Mouse (Mus musculus) embryonic facial prominence, embryonic 11.5 days (tissue): ENCODE measurements around the gene Usp40. TPM values are rescaled to one million over a fixed set of nuclear protein-coding genes. Genes with fewer than 3 reads are reported as not detected.

Source experiments
- ATAC-seq: fragments of 200-750 bp; cut with Nextera tagmentation; replicated peaks from 2 replicates; pipeline ENCODE4 v1.8.0; 2017; ENCODE audit warnings: low read depth; ENCODE audit not compliant: insufficient number of reproducible peaks, low FRiP score, low TSS enrichment
- DNase-seq: peaks from one replicate; pipeline ENCODE4 v3.0.0-alpha.2; 2015; ENCODE audit warnings: low spot score
- H3K27ac ChIP-seq: fragments of 300-500 bp; sonication (generic); replicated peaks from 2 replicates; pipeline ENCODE4 v1.5.1; 2014; ENCODE audit warnings: mild to moderate bottlenecking, low read depth, low read length, control low read depth
- H3K27me3 ChIP-seq: fragments of 300-500 bp; sonication (generic); 2 replicates; pipeline ENCODE4 v1.6.1; 2014; ENCODE audit warnings: mild to moderate bottlenecking, low read length, moderate library complexity, mixed read lengths; ENCODE audit not compliant: control insufficient read depth, insufficient read depth
- H3K36me3 ChIP-seq: fragments of 300-500 bp; sonication (generic); replicated peaks from 2 replicates; pipeline ENCODE4 v1.6.1; 2014; ENCODE audit warnings: low read depth, mild to moderate bottlenecking, low read length, moderate library complexity, mixed read lengths; ENCODE audit not compliant: control insufficient read depth, insufficient read depth
- H3K4me1 ChIP-seq: fragments of 300-500 bp; sonication (generic); 2 replicates; pipeline ENCODE4 v1.6.1; 2014; ENCODE audit warnings: low read length, mixed read lengths; ENCODE audit not compliant: control insufficient read depth, insufficient read depth
- H3K4me2 ChIP-seq: fragments of 300-500 bp; sonication (generic); 2 replicates; pipeline ENCODE4 v1.6.1; 2014; ENCODE audit warnings: low read depth, mild to moderate bottlenecking, control low read depth, low read length, moderate library complexity
- H3K4me3 ChIP-seq: fragments of 300-500 bp; sonication (generic); 2 replicates; pipeline ENCODE4 v1.5.1; 2014; ENCODE audit warnings: low read depth, low read length, control low read depth
- H3K9ac ChIP-seq: fragments of 300-500 bp; sonication (generic); replicated peaks from 2 replicates; pipeline ENCODE4 v1.6.1; 2014; ENCODE audit warnings: mild to moderate bottlenecking, control low read depth, low read length
- H3K9me3 ChIP-seq: fragments of 300-500 bp; sonication (generic); replicated peaks from 2 replicates; pipeline ENCODE4 v1.6.1; 2016; ENCODE audit warnings: mild to moderate bottlenecking, low read length, inconsistent platforms, mixed read lengths; ENCODE audit not compliant: control insufficient read depth
- WGBS: fragments of 180-500 bp; shearing (Covaris S2); extraction: QIAGEN DNeasy Blood & Tissue Kit; methylation state at CpG from one replicate; pipeline ENCODE4 v1.1.7; 2014; 5-methylcytosine and 5-hydroxymethylcytosine counted together
- polyA plus RNA-seq: library from polyadenylated mRNA; unstranded; fragments of >200 nt; fragmentation: Nextera tagmentation; extraction: Ambion mirVana; gene quantifications from 2 replicates; pipeline ENCODE4 v1.2.1, GENCODE M21; 2014

Gene Usp40
- polyA plus RNA-seq, 1 experiment from 2014 or later, result 34.6 TPM

DNA sequence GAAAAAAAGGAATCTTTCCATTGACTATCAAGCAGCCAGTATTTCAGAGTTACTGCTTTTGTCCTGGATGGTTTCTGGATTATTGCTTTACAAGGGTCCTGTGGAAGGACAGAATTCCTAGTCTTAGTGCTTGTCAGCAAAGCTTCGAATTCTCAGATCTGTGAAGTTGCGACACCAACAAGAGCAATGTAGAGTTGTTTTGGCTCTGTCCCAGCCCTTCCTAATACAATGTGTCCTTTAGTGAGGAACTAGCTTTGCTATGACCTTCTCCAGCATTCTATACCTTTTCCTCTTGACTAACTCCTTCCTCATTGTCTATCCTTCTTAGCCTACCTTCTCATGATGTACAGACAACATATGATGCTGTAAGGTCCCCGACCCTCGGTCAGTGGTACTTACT, 5.8 kb upstream of the Usp40 start:
- WGBS, result 94% methylated on average over 4 of the region's 4 CpGs
- no peak overlapping the region for H3K9ac ChIP-seq

DNA sequence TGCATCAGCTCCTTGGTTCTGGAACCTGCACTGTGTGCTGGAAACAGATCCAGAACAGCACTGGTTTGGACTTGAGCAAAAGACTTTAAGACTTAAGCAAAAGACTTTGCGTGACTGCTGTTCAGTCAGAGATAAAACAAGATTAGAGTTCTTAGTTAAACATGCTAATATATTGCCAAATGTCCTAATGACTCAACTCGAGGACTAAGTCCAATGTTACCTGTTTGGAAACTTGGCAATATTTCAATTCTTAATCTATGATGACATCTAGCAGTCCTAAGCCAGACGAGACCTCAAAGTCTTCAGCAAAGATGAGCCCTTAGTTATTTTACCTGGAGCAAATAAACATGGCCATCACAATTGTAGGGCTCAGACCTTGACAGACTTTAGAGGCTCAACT, 5.4 kb upstream of the Usp40 start:
- H3K4me1 ChIP-seq, result no peaks in the 10 kb centered on the region
- DNase-seq (no peak), ATAC-seq (no peak)
- H3K9me3 ChIP-seq, result no peaks in the 10 kb centered on the region
- no peaks in the 10 kb centered on the region for H3K27me3 ChIP-seq
- H3K4me3 ChIP-seq, result no peak overlapping the region
- no peaks in the 10 kb centered on the region for H3K36me3 ChIP-seq
- H3K4me2 ChIP-seq, result no peak overlapping the region
- no peak overlapping the region for H3K27ac ChIP-seq
- no peak overlapping the region for H3K9ac ChIP-seq
- 80% methylated on average over 3 of the region's 3 CpGs for WGBS

More for the DNA sequence above, 5.8 kb upstream of the Usp40 start:
- Histone ChIP-seq H3K36me3 (no peaks in the 10 kb centered on the region), H3K27me3 (no peaks in the 10 kb centered on the region), H3K27ac (no peak overlapping the region), H3K4me2 (no peak overlapping the region), H3K4me1 (no peaks in the 10 kb centered on the region), H3K9me3 (no peaks in the 10 kb centered on the region), H3K4me3 (no peak overlapping the region)
- DNase-seq (no peak), ATAC-seq (no peak)

DNA sequence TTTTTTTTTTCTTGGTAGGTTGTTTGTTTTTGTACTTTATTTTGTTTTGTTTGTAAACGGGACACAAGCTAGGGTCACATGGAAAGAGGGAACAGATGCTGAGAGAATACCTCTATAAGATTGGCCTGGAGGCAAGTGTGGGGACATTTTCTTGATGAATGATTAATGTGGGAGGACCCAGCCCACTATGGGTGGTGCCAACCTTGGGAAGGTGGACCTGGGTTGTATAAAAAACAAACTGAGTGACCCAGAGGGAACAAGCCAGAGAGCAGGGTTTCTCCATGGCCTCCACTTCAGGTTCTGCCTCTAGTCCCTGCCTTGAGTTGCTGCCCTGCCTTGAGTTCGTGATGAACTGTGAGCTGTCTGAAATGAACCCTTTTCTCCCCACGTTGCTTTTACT, 1.2 kb upstream of the Usp40 start:
- H3K4me3 ChIP-seq, result no peak overlapping the region
- DNase-seq (no peak), ATAC-seq (no peak)
- no peaks in the 10 kb centered on the region for H3K9me3 ChIP-seq
- H3K9ac ChIP-seq, result no peak overlapping the region
- no peaks in the 10 kb centered on the region for H3K4me1 ChIP-seq
- H3K4me2 ChIP-seq, result no peak overlapping the region
- H3K27me3 ChIP-seq, result no peaks in the 10 kb centered on the region
- WGBS, result 77% methylated on average over 3 of the region's 3 CpGs
- H3K36me3 ChIP-seq, result no peaks in the 10 kb centered on the region
- H3K27ac ChIP-seq, result no peak overlapping the region

DNA sequence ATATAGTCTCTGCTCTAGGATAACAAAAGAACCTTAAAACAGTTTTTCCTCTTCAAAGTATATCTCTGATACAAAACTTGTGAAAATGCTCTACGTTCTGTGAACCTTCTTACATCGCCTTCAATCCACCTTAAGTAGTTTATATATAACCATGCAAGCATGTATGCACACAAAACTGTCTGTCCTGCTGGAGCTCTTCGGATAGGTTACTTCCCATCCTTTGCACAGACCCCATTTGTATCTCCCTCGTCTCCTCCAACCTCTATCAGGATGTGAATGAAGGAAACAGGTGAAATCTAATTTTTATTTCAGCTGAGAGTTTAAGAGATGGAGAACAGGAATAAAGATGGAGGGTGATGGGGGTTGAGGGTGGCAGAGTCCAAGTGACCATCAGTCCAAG, 384 bp upstream of the Usp40 start:
- Histone ChIP-seq H3K4me3 (peak overlapping the region; percentile 66), H3K4me1 (no peaks in the 10 kb centered on the region), H3K36me3 (no peaks in the 10 kb centered on the region), H3K27me3 (no peaks in the 10 kb centered on the region), H3K9ac (no peak overlapping the region; the same call in none of the 2 replicates), H3K9me3 (no peaks in the 10 kb centered on the region), H3K27ac (no peak overlapping the region), H3K4me2 (peak overlapping the region; percentile 6)
- ATAC-seq (no peak; the same call in 1 of the 2 replicates), DNase-seq (no peak)
- 55% methylated on average over 4 of the region's 4 CpGs for WGBS

DNA sequence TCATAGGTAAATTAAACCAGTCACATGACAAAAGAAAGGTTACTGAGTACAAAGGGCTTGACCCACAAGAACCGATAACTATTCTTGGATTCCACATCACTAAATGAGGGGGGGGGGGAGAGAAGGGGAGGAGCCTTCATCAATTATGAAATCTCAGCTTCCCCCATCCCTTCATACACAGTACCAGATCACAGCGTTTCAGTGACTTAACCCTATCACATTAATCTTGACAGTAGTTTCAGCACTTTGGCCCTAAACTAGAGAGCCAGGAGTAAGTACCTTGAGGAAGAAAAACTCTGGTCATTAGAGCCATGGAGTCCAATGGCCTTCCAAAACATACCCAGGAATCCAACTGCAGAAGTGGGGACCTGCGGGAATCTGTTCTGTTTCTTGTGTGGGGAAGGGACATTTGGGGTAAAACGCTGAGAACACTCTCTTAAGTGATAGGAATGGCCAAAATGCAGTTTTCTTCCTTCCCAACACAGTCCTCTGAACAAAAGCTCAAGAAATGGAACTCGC, 600 bp downstream of the Usp40 start:
- WGBS, result 3% methylated on average over 5 of the region's 5 CpGs
- Histone ChIP-seq H3K27me3 (no peaks in the 10 kb centered on the region), H3K4me2 (peak overlapping the region; percentile 75), H3K36me3 (no peaks in the 10 kb centered on the region), H3K27ac (peak overlapping the region; percentile 88), H3K4me3 (peak overlapping the region; percentile 66), H3K9ac (peak overlapping the region; percentile 95), H3K4me1 (no peaks in the 10 kb centered on the region), H3K9me3 (no peaks in the 10 kb centered on the region)
- DNase-seq (no peak), ATAC-seq (peak; percentile 51)

DNA sequence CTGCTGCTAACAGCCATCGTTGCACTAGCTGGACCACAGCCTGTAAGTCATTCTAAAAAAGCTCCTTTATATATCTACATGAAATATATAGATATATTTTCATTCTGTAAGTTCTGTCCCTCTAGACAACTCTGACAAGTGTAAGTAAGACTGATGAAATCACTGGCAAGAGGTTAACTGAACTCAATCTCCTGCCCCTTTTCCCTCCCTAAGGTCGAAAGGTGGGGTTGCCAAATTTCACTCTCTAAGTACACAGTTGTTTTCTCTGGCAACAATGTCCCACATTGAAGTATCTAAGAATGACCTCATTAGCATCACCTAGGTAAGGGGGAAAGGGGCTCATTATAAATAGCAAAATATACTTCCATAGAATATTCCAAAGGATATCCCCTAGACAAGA, 15.6 kb downstream of the Usp40 start:
- H3K9ac ChIP-seq, result no peak overlapping the region
- DNase-seq (no peak), ATAC-seq (no peak)
- peaks cover 2% of the 10 kb centered on the region; the same call in 1 of the 2 replicates for H3K36me3 ChIP-seq
- no peaks in the 10 kb centered on the region for H3K27me3 ChIP-seq
- 87% methylated on average over 2 of the region's 2 CpGs for WGBS
- H3K9me3 ChIP-seq, result no peaks in the 10 kb centered on the region
- no peak overlapping the region for H3K4me3 ChIP-seq
- H3K27ac ChIP-seq, result no peak overlapping the region
- no peak overlapping the region for H3K4me2 ChIP-seq
- no peaks in the 10 kb centered on the region for H3K4me1 ChIP-seq

DNA sequence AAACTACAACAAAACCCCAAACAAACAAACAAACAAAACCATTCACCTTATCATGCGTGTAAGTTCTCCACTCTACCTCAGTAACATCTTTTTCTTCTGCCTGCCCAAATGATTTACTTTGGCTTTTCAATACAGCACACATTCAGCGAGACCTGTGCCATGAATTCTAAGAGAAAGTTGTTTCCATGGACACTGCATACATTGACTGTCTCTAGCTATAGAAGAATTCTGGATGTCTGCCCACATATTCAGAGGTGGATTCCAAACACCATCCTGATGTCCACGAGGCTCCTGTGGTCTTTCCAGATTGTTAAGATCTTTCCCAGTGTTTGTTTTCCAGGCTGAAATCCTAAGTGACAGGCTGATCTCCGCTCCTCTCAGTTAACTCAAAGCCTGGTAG, 26.1 kb downstream of the Usp40 start:
- no peaks in the 10 kb centered on the region for H3K27me3 ChIP-seq
- 84% methylated on average over 4 of the region's 4 CpGs for WGBS
- ATAC-seq, result no peak
- no peaks in the 10 kb centered on the region for H3K4me1 ChIP-seq
- H3K27ac ChIP-seq, result no peak overlapping the region
- no peak overlapping the region for H3K9ac ChIP-seq
- H3K9me3 ChIP-seq, result no peaks in the 10 kb centered on the region
- DNase-seq, result no peak
- no peak overlapping the region for H3K4me2 ChIP-seq
- peaks cover 6% of the 10 kb centered on the region for H3K36me3 ChIP-seq
- no peak overlapping the region for H3K4me3 ChIP-seq

DNA sequence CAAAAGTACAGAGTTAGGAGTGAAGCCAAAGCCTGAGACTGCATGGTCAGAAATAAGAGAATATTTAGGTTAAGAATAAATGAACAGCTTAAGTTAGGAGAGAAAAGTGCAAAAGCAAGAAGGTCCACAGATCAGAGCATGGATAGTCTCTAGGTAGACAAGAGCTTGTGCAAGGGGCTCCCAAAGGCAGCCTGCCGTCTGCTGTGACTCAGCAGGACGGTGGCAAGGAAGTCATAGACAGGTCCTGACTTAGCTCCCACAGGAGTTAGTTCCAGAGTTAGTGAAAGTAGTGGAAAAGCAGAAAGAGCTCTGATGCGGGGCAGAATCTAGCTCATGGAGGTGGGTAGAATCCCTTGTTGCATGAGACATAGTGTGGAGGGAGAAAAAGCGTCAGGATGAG, 38.0 kb downstream of the Usp40 start:
- no peak for ATAC-seq
- 92% methylated on average over 4 of the region's 4 CpGs for WGBS
- Histone ChIP-seq H3K9me3 (no peaks in the 10 kb centered on the region), H3K9ac (no peak overlapping the region), H3K27ac (no peak overlapping the region), H3K36me3 (peaks cover 3% of the 10 kb centered on the region; the same call in 1 of the 2 replicates), H3K27me3 (no peaks in the 10 kb centered on the region), H3K4me2 (no peak overlapping the region), H3K4me3 (no peak overlapping the region), H3K4me1 (no peaks in the 10 kb centered on the region)
- no peak for DNase-seq
